In the genomic region with DNA sequence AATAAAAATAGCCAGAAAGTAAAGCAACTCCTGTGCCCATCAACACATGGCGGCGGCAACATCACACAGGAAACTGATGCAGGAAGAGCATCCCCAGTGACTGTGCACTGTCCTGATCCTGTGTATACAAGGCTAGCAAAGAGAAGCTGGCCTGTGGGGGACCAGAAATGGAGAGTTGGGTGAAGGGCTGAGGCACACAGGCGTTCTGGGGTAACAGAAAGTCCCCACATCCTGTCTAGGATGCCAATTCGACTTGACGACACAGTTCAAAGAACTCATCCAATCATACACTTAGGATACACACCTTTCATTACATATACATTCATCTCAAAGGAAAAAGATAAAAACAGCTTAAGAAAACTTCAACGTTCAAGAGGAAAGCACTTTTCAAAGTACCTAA, we compare ENCODE assay signal across 15 mouse cellular contexts.
"Had no signal": no experiment of that assay in that cellular context is flagged by ENCODE, and none has a peak within 500 bp of the region (broad histone marks: within the 10 kb centered on the region; RNA-seq: fewer than 3 reads in every experiment).

No protein-coding gene starts in this region.

- H3K9me3 ChIP-seq: limb, embryonic 10.5 days; liver, embryonic 15.5 days; neural tube, embryonic 15.5 days had no signal

- ATAC-seq: intestine, postnatal 0 days; lung, postnatal 0 days; midbrain, embryonic 16.5 days had no signal

- DNase-seq: kidney, adult 9 months; kidney, postnatal 36 days; lung, adult 2 months; lung, postnatal 36 days; thymus, postnatal 36 days had no signal

- H3K4me3 ChIP-seq: layer of hippocampus, adult 2 months; limb, embryonic 10.5 days; liver, embryonic 15.5 days; midbrain, embryonic 12.5 days; neural tube, embryonic 15.5 days had no signal

- H3K27me3 ChIP-seq: liver, embryonic 15.5 days; midbrain, embryonic 12.5 days; neural tube, embryonic 15.5 days had no signal

- H3K9ac ChIP-seq: liver, embryonic 15.5 days; midbrain, embryonic 12.5 days; neural tube, embryonic 15.5 days had no signal

- H3K27ac ChIP-seq: kidney, postnatal 0 days; layer of hippocampus, adult 2 months; limb, embryonic 10.5 days; liver, embryonic 15.5 days; midbrain, embryonic 12.5 days; neural tube, embryonic 15.5 days had no signal

- H3K4me2 ChIP-seq: liver, embryonic 11.5 days; liver, embryonic 15.5 days; midbrain, embryonic 12.5 days; neural tube, embryonic 15.5 days had no signal
